Mouse (Mus musculus) olfactory bulb, adult 2 months (tissue): ENCODE measurements around the gene Ism1.

Experiments used
- CTCF ChIP-seq: fragments of 200-500 bp; IDR thresholded peaks from 2 replicates; pipeline ENCODE4 v1.5.1; 2012; ENCODE audit warnings: low read depth, mild to moderate bottlenecking, low read length, moderate library complexity; ENCODE audit not compliant: insufficient read depth
- POLR2A ChIP-seq: fragments of 200-500 bp; IDR thresholded peaks from 2 replicates; pipeline ENCODE4 v1.6.1; 2012; ENCODE audit warnings: mild to moderate bottlenecking, low read depth, low read length, moderate library complexity; ENCODE audit not compliant: insufficient read depth

- TF ChIP-seq CTCF = no peak
- TF ChIP-seq POLR2A = no peak
Measured at GRCm38 (mm10) chr2:139694638-139695037, 16.7 kb downstream of the Ism1 start.
